Mouse (Mus musculus): ENCODE measurements around the gene Cntn4. TPM values are rescaled to one million over a fixed set of nuclear protein-coding genes. Genes with fewer than 3 reads are reported as not detected.

Gene Cntn4
- polyA plus RNA-seq, 1 experiment = not detected

DNA sequence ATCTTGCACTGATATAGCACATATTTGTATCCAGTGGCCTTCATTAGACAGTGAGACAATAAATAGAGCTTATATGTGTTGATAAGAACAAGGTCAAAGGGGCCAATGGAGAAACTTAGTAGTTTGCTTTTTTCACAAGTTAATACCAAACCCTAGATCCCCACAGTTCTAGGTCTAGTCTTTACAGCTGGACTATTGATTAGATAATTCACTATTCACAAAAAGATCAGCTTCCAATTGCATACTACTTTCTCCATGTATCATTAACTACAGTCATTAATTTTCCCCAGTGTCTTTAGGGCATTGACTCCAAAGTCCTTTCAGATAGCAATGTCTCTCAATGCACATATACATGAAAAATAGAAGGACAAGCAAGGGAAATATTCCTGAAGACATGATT lies 745.5 kb downstream of the Cntn4 start:
- Histone ChIP-seq H3K36me3 (ENCODE audit: control insufficient read depth, insufficient read depth, low read length) (no peaks in the 10 kb centered on the region), H3K4me3 (ENCODE audit: control insufficient read depth, insufficient read depth, low read length) (no peak overlapping the region), H3K4me1 (replicated peaks; ENCODE audit: control insufficient read depth, insufficient read depth, low read length) (no peaks in the 10 kb centered on the region), H3K27me3 (ENCODE audit: control insufficient read depth, insufficient read depth, low read length) (no peaks in the 10 kb centered on the region), H3K27ac (ENCODE audit: control insufficient read depth, insufficient read depth, low read length) (no peak overlapping the region)
- no peak for TF ChIP-seq POLR2A (IDR thresholded peaks at IDR 0.05; ENCODE audit: control insufficient read depth, extremely low read depth, insufficient read depth, low read length, poor library complexity)
- no peak for TF ChIP-seq CTCF (IDR thresholded peaks at IDR 0.05; ENCODE audit: borderline replicate concordance, control insufficient read depth, extremely low read depth, insufficient read depth, low read length, poor library complexity)
- DNase-seq = no peak

DNA sequence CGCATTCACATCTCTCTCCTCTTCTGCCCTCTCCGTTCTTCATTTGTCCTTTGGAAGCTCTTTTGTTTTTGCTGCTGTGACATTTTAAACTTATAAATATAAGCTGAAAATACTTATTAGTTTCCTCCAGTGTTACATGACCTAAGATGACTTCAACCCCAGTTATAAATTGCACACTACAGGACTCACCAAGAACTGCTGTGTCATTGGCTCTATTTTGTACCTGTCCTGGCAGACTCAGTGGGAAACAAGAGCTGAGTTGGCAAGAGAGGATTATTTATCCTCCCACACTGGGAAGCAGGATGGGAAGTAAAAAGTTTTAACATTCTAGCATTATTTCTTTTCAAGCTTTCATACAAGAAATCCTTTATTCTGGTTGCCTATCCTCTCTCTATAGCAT lies 746.0 kb downstream of the Cntn4 start:
- Histone ChIP-seq H3K4me3 (ENCODE audit: control insufficient read depth, insufficient read depth, low read length) (no peak overlapping the region), H3K4me1 (replicated peaks; ENCODE audit: control insufficient read depth, insufficient read depth, low read length) (no peaks in the 10 kb centered on the region), H3K36me3 (ENCODE audit: control insufficient read depth, insufficient read depth, low read length) (no peaks in the 10 kb centered on the region), H3K27ac (ENCODE audit: control insufficient read depth, insufficient read depth, low read length) (no peak overlapping the region), H3K27me3 (ENCODE audit: control insufficient read depth, insufficient read depth, low read length) (no peaks in the 10 kb centered on the region)
- TF ChIP-seq POLR2A (IDR thresholded peaks at IDR 0.05; ENCODE audit: control insufficient read depth, extremely low read depth, insufficient read depth, low read length, poor library complexity) = no peak
- TF ChIP-seq CTCF (IDR thresholded peaks at IDR 0.05; ENCODE audit: borderline replicate concordance, control insufficient read depth, extremely low read depth, insufficient read depth, low read length, poor library complexity) = no peak
- no peak for DNase-seq
- WGBS = 90% methylated on average over 2 of the region's 2 CpGs

DNA sequence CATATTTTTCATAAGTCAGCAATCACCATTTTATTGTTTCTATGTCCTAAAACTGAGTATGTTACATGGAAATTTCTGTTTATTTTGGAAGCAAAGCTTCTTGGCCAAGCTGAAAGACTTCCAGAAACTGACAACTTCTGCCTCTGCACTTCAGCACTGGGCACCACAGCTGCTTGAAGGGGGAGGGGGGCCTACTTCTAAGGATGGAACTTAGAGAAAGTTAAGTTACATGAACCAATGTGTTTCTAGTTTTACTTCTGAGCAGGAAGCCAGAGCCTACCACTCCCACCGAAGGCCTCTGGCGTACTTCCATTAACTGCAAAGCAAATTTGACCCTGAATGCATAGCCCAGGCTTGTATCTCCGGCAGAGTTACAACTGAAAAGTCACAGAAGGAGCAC lies 749.2 kb downstream of the Cntn4 start:
- TF ChIP-seq POLR2A (IDR thresholded peaks at IDR 0.05; ENCODE audit: control insufficient read depth, extremely low read depth, insufficient read depth, low read length, poor library complexity) (no peak), CTCF (IDR thresholded peaks at IDR 0.05; ENCODE audit: borderline replicate concordance, control insufficient read depth, extremely low read depth, insufficient read depth, low read length, poor library complexity) (no peak)
- H3K4me1 ChIP-seq (replicated peaks; ENCODE audit: control insufficient read depth, insufficient read depth, low read length) = no peaks in the 10 kb centered on the region

DNA sequence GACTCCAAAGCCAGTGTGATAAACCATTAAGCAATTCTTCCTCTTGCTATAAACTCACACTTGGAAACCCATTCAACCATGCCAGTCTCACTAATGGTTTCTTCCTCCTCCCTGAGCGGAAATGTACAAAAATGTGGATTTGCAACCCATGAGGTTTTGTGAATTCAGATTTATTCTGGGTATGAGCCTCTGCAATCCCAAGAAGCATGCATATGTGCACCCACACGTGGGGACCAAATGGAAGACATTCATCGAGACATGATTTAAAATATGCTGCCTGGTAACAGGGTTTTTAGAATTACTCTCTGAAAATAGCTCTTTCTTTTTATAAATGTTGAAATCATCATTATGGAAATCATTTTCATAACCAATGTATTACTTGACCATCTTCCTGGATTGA lies 754.0 kb downstream of the Cntn4 start:
- 90% methylated on average over 3 of the region's 3 CpGs for WGBS
- TF ChIP-seq POLR2A (IDR thresholded peaks at IDR 0.05; ENCODE audit: control insufficient read depth, extremely low read depth, insufficient read depth, low read length, poor library complexity) = no peak
- no peak for TF ChIP-seq CTCF (IDR thresholded peaks at IDR 0.05; ENCODE audit: borderline replicate concordance, control insufficient read depth, extremely low read depth, insufficient read depth, low read length, poor library complexity)
- Histone ChIP-seq H3K4me1 (replicated peaks; ENCODE audit: control insufficient read depth, insufficient read depth, low read length) (no peaks in the 10 kb centered on the region), H3K4me3 (ENCODE audit: control insufficient read depth, insufficient read depth, low read length) (no peak overlapping the region), H3K36me3 (ENCODE audit: control insufficient read depth, insufficient read depth, low read length) (no peaks in the 10 kb centered on the region), H3K27me3 (ENCODE audit: control insufficient read depth, insufficient read depth, low read length) (no peaks in the 10 kb centered on the region), H3K27ac (ENCODE audit: control insufficient read depth, insufficient read depth, low read length) (no peak overlapping the region)
- DNase-seq = no peak

More for the DNA sequence above, 749.2 kb downstream of the Cntn4 start:
- DNase-seq = no peak
- WGBS = 79% methylated on average over 3 of the region's 3 CpGs
- Histone ChIP-seq H3K4me3 (ENCODE audit: control insufficient read depth, insufficient read depth, low read length) (no peak overlapping the region), H3K36me3 (ENCODE audit: control insufficient read depth, insufficient read depth, low read length) (no peaks in the 10 kb centered on the region), H3K27me3 (ENCODE audit: control insufficient read depth, insufficient read depth, low read length) (no peaks in the 10 kb centered on the region), H3K27ac (ENCODE audit: control insufficient read depth, insufficient read depth, low read length) (no peak overlapping the region)

DNA sequence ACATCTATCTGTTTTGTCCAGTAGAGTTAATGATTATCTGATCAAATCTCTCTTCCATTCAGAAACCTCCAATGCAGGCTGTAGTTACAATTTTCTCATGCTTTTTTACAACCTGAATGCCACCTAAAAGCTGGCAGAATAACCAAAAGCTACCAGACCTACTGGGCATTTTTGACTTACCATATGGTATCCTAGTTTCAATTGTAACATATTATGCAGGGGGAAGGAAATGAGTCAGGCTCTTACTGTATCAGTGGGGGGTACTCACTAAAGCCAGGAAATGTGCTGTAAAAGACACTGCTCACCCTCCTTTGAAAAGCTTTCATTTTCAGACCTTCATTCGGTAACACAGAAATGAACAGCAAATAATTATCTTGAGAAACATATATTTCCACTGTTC lies 763.3 kb downstream of the Cntn4 start:
- Histone ChIP-seq H3K27ac (ENCODE audit: control insufficient read depth, insufficient read depth, low read length) (no peak overlapping the region), H3K4me3 (ENCODE audit: control insufficient read depth, insufficient read depth, low read length) (no peak overlapping the region), H3K36me3 (ENCODE audit: control insufficient read depth, insufficient read depth, low read length) (no peaks in the 10 kb centered on the region), H3K27me3 (ENCODE audit: control insufficient read depth, insufficient read depth, low read length) (no peaks in the 10 kb centered on the region), H3K4me1 (replicated peaks; ENCODE audit: control insufficient read depth, insufficient read depth, low read length) (no peaks in the 10 kb centered on the region)
- WGBS = 5% methylated on average over 1 of the region's 1 CpGs
- TF ChIP-seq POLR2A (IDR thresholded peaks at IDR 0.05; ENCODE audit: control insufficient read depth, extremely low read depth, insufficient read depth, low read length, poor library complexity) (no peak), CTCF (IDR thresholded peaks at IDR 0.05; ENCODE audit: borderline replicate concordance, control insufficient read depth, extremely low read depth, insufficient read depth, low read length, poor library complexity) (no peak)
- DNase-seq = no peak

DNA sequence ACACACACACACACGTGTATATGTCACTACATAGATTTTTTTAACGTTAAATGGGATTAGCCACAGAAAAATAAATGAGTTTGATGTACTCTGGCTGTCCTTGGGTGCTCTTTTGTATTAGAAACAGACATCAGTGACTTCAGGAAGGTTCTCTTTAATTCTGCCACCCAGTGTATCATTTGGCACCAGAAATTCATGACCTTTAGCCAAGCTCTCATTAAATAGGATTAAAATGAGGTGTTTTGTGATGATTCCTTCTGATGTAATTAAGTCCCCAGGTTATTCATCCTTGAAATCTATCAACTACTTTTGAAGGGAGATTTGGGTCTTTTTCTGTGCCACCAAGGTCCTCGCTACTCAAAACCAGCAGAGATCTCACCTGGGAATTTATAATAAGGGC lies 763.8 kb downstream of the Cntn4 start:
- WGBS = 39% methylated on average over 3 of the region's 3 CpGs
- H3K4me3 ChIP-seq (ENCODE audit: control insufficient read depth, insufficient read depth, low read length) = no peak overlapping the region

DNA sequence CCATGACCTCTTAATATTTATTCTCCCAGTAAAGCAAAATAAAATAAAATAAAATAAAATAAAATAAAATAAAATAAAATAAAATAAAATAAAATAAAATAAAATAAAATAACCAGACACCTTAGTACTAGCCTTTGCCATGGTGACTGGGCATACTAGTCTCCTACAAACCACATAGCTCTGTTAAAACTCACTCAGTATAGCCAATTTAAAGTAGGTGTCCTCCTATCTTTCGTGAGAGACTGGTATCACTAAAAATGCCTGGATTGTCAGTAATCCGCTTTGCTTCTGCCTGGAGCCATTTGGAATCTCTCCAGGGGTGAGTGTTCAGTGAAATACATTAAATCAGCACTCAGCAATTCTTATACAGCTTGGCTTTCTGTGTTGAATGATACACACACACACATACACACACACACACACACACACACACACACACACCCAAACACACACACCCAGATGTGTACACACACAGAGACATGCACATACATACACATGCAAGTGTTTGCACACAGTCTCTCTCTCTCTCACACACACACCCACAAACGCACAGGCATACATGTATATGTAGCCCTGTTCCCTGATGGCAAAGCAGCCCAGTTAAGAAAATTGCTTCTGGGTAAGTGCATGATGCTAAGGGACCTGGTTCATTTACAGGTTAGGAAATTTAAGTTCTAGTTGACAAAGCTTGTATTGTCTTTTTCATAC lies 776.8 kb downstream of the Cntn4 start:
- 91% methylated on average over 3 of the region's 3 CpGs for WGBS
- no peaks in the 10 kb centered on the region for H3K4me1 ChIP-seq (replicated peaks; ENCODE audit: control insufficient read depth, insufficient read depth, low read length)

More for the DNA sequence above, 763.8 kb downstream of the Cntn4 start:
- no peak for TF ChIP-seq POLR2A (IDR thresholded peaks at IDR 0.05; ENCODE audit: control insufficient read depth, extremely low read depth, insufficient read depth, low read length, poor library complexity)
- no peak for TF ChIP-seq CTCF (IDR thresholded peaks at IDR 0.05; ENCODE audit: borderline replicate concordance, control insufficient read depth, extremely low read depth, insufficient read depth, low read length, poor library complexity)
- H3K27me3 ChIP-seq (ENCODE audit: control insufficient read depth, insufficient read depth, low read length) = no peaks in the 10 kb centered on the region
- no peaks in the 10 kb centered on the region for H3K36me3 ChIP-seq (ENCODE audit: control insufficient read depth, insufficient read depth, low read length)
- H3K27ac ChIP-seq (ENCODE audit: control insufficient read depth, insufficient read depth, low read length) = no peak overlapping the region
- H3K4me1 ChIP-seq (replicated peaks; ENCODE audit: control insufficient read depth, insufficient read depth, low read length) = no peaks in the 10 kb centered on the region
- DNase-seq = no peak

More for the DNA sequence above, 776.8 kb downstream of the Cntn4 start:
- H3K27ac ChIP-seq (ENCODE audit: control insufficient read depth, insufficient read depth, low read length) = no peak overlapping the region
- H3K4me3 ChIP-seq (ENCODE audit: control insufficient read depth, insufficient read depth, low read length) = no peak overlapping the region
- H3K36me3 ChIP-seq (ENCODE audit: control insufficient read depth, insufficient read depth, low read length) = no peaks in the 10 kb centered on the region
- DNase-seq = no peak
- no peaks in the 10 kb centered on the region for H3K27me3 ChIP-seq (ENCODE audit: control insufficient read depth, insufficient read depth, low read length)
- TF ChIP-seq POLR2A (IDR thresholded peaks at IDR 0.05; ENCODE audit: control insufficient read depth, extremely low read depth, insufficient read depth, low read length, poor library complexity) (no peak), CTCF (IDR thresholded peaks at IDR 0.05; ENCODE audit: borderline replicate concordance, control insufficient read depth, extremely low read depth, insufficient read depth, low read length, poor library complexity) (no peak)

All from thymus, adult 2 months (tissue).